Mouse (Mus musculus) mouse embryonic stem cell (cell line): Measurements from ENCODE around the gene Ak2.

Experiments used
- in situ Hi-C, 2 experiments: fragments of 300-500 bp; cut with MboI; formaldehyde crosslinking; loops; 1 replicate in 1 of 2; 3 replicates in 1 of 2; pipeline ENCODE4 v1.14.3; 2019 to 2020; ENCODE audit warnings: low sequenced_read_pairs in 2 of 2, low pct_unique_long_range_greater_than_20kb in 1 of 2, mixed read lengths in 1 of 2; ENCODE audit not compliant: unreplicated experiment in 1 of 2

The Ak2 gene

GRCm38 (mm10) chr4:128998401-128998800 lies 6.6 kb downstream of the Ak2 start:
- in situ Hi-C loops, result no loop called here

- in situ Hi-C loops, result no loop called here
These were observed 9.0 kb downstream of the Ak2 start for GRCm38 (mm10) chr4:129000786-129001185.

GRCm38 (mm10) chr4:129003720-129004119 lies 12.0 kb downstream of the Ak2 start:
- in situ Hi-C loops, result no loop called here

- in situ Hi-C loops, result no loop called here
These were observed 16.3 kb downstream of the Ak2 start for GRCm38 (mm10) chr4:129008006-129008519.

GRCm38 (mm10) chr4:129008672-129009071 lies 16.9 kb downstream of the Ak2 start:
- in situ Hi-C loops, result no loop called here

- in situ Hi-C loops, result no loop called here
These were observed 17.8 kb downstream of the Ak2 start for GRCm38 (mm10) chr4:129009521-129009920.

- in situ Hi-C loops, result no loop called here
These were observed 19.9 kb downstream of the Ak2 start for GRCm38 (mm10) chr4:129011604-129012121.

GRCm38 (mm10) chr4:129013151-129013864 lies 21.6 kb downstream of the Ak2 start:
- in situ Hi-C loops, result no loop called here

GRCm38 (mm10) chr4:129016329-129016728 lies 24.6 kb downstream of the Ak2 start:
- in situ Hi-C loops, result loop anchor here in 1 of 2 experiments (5.0 kb wide), 1 partner anchor 56 kb away; no protein-coding TSS in a partner anchor

- in situ Hi-C loops, result loop anchor here in 1 of 2 experiments (5.0 kb wide), 1 partner anchor 55 kb away; no protein-coding TSS in a partner anchor
These were observed 25.4 kb downstream of the Ak2 start for GRCm38 (mm10) chr4:129017150-129017549.

- in situ Hi-C loops, result loop anchor here in 1 of 2 experiments (5.0 kb wide), 1 partner anchor 53 kb away; no protein-coding TSS in a partner anchor
These were observed 27.2 kb downstream of the Ak2 start for GRCm38 (mm10) chr4:129018788-129019435.

- in situ Hi-C loops, result loop anchor here in 1 of 2 experiments (5.0 kb wide), 1 partner anchor 53 kb away; no protein-coding TSS in a partner anchor
These were observed 28.0 kb downstream of the Ak2 start for GRCm38 (mm10) chr4:129019788-129020187.

GRCm38 (mm10) chr4:129020454-129020853 lies 28.7 kb downstream of the Ak2 start:
- in situ Hi-C loops, result no loop called here

- in situ Hi-C loops, result no loop called here
These were observed 29.7 kb downstream of the Ak2 start for GRCm38 (mm10) chr4:129021426-129021825.

- in situ Hi-C loops, result no loop called here
These were observed 30.1 kb downstream of the Ak2 start for GRCm38 (mm10) chr4:129021886-129022285.

GRCm38 (mm10) chr4:129023884-129024283 lies 32.1 kb downstream of the Ak2 start:
- in situ Hi-C loops, result no loop called here

GRCm38 (mm10) chr4:129024775-129025174 lies 33.0 kb downstream of the Ak2 start:
- in situ Hi-C loops, result no loop called here

GRCm38 (mm10) chr4:129025707-129026106 lies 33.9 kb downstream of the Ak2 start:
- in situ Hi-C loops, result no loop called here

- in situ Hi-C loops, result no loop called here
These were observed 39.0 kb downstream of the Ak2 start for GRCm38 (mm10) chr4:129030746-129031145.
